Mouse (Mus musculus) ES-CJ7 (cell line): ENCODE data around the gene Stk10.

ENCODE experiments used
- DNase-seq: peaks from one replicate; pipeline ENCODE4 v3.0.0; 2011; ENCODE audit warnings: low read depth, low spot score

Stk10 gene

DNA sequence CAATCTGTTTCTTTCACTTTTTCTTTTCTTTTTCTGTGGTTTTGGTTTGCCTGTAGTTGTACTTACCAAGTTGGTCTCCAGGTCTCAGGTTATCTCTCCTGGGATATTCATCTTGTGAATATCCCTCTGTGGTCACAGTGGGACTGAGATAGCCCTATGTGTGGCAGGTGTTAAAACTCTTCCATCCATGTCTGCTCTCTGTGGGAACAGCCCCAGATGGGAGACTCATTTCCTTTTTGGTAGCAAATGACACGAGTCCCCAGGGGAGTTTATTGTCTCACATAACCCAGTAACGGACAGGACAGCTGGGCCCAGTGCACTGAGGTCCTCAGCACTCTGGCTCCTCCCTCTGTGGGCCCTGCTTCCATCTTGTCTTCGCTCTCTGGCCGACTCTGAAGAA, 17.0 kb downstream of the Stk10 start:
- DNase-seq, result no peak

- no peak for DNase-seq
These were observed 18.0 kb downstream of the Stk10 start for GRCm38 (mm10) chr11:32551056-32551455.

DNA sequence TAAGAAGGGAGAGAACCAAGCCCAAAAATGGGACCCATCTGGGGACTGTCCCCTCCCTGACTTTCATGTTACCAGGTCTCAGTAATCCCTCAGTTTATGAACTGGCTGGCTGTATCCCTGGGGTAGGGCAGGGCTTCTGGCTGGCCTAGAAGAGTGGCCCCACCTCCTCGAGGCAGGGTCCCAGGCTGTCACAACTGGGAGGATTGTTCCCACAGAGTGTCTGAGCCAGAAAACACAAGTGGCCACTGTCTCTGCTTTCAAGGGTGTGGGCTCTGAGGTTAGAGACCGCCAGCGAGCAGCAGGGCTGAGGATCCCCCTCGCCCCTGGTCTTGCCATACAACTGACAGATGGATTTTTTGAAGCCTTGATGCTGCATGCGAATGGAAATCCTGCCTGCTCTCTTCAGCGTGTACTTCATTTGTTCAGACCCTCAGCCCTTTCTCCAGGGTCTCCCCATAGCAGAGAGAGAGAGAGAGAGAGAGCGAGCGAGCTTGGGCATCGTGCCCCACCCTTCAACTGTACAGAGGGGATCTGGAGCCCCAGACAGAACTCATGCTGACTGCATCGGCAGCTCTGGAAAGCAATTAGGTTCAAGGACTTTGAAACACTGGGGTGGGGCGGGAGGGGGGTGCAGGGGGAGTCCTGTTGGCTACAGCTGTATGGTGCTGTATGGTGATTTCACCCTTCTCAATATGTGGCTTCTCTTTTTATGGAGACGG, 18.6 kb downstream of the Stk10 start:
- DNase-seq, result no peak

DNA sequence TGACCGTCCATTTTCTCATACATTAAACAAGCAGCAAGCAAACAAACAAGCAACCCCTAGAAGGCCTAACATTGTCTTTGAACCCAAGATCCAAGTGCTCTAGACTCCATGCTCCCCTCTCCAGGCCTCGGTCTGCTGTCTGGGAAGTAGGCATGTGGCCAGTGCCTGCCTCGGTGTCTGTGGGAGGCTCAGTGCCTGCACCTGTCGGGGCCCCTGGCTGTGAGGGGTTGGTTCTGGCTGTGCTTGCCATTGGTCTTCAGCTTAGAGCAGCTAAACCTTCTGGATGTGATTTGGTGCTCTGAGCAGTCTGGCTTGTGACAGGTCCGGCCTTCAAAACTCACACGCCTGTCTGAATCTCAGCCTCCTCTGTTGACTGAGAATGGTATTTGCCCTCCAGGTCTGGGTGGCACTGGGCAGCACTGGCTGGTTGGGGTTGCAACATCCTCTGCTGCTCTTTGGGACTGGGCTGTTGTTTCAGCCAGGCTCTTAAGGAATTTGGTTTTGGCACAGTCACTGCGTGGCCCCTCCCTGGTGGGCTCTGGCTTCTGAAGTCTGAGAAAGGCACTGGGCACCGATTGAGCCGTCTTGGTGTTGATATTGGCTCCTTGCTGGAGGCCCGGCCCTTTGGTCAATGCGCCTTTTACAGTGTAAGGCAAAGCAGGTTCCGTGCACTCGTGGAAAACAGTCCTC, 19.4 kb downstream of the Stk10 start:
- DNase-seq, result no peak

- no peak for DNase-seq
These were observed 20.4 kb downstream of the Stk10 start for GRCm38 (mm10) chr11:32553311-32554140.

DNA sequence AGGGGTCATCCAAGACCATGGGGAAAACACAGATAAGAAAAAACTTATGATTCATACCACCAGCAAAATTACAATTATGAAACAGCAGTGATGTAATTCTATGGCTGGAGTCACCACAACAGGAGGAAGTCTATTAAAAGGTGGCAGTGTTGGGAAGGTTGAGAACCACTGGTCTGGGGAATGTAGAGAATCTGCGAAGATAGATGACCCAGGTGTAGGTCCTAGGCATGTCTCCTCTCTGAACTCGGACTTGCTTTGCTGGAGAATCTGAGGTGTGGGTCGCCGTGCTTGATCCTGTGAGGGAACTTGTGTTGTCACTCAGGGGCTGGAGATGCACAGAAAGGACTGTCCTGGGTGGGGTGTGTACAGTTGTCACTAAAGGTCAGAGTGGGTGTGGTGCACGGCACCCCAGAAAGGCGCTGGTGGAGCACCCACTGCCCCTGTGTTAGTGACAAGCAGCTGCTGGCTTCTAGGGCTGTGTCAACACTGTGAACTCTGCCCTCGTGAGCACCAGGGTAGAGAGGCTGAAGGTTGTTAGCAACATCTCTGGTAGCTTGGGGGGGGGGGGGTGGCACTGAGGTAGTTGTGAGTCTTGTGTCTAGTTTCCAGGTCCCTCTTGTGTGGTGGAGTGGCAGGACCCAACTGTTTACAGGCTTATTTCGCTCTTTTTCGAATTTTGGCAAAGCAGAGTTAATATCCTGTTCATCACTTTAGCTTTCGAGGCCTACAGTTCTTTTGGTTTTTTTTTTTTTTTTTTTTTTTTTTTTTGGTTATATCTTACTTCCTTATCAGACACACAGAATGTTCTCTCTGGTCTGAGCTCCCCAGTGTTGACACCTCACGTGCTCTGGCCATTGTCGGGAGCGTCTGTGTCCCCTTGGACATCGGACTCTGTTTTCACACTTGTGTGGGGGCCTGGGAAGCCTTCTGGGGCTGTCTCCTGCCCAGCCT, 21.3 kb downstream of the Stk10 start:
- DNase-seq, result no peak

DNA sequence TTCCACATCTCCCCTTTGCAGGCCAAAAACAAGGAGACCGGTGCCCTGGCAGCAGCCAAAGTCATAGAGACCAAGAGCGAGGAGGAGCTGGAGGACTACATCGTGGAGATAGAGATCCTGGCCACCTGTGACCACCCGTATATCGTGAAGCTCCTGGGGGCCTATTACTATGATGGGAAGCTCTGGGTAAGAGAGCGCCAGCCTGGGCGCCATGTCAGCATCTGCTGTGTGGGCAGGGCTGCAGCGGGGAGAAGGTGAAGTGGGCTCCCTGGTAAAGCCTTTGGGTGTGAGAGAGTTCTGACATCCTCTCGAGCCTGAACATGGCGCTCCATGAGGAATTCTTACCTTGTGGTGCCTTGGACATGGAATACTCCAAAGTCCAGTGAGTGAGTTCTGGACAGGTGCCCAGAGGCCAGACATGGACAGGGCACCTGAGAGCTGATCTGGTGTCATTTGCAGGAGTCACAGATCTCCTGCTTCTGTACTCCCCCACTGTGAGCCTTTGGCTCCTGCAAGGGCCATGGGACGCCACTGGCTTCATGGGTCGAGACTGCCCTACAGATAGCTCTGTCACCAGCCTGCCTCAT, 22.1 kb downstream of the Stk10 start:
- no peak for DNase-seq

DNA sequence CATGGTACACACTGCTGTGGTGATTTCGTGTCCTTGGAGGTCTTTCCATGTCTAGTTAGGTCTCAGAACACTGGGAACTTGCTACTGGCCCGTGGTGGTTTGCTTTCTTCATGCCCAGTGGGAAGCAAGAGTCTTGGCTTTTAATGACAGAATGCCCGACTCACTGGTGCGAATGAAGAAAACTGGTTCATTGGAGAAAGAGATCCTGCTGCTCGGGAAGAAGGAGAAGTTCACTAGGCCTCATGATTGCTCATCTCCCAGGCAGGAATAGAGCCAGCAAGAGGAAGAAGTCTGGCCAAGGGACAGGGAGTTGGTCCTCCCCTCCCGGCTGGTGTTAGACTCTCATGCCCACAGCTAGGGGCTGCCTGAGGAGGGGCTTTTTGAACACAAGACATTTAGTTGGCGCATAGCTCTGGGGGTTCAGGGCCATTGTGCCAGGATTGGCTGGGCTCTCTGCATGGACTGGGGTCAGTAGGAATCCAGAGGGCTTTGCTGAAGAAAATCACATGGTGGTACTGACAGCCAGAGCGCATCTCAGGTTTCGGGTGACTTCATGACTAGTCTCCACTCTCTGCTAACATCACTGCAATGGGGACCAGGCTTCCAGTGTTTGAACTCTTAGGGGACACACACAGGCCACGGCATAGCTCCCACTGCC, 23.4 kb downstream of the Stk10 start:
- no peak for DNase-seq

- no peak for DNase-seq
These were observed 24.9 kb downstream of the Stk10 start for GRCm38 (mm10) chr11:32558026-32558425.

GRCm38 (mm10) chr11:32558677-32559076, 25.6 kb downstream of the Stk10 start:
- no peak for DNase-seq

DNA sequence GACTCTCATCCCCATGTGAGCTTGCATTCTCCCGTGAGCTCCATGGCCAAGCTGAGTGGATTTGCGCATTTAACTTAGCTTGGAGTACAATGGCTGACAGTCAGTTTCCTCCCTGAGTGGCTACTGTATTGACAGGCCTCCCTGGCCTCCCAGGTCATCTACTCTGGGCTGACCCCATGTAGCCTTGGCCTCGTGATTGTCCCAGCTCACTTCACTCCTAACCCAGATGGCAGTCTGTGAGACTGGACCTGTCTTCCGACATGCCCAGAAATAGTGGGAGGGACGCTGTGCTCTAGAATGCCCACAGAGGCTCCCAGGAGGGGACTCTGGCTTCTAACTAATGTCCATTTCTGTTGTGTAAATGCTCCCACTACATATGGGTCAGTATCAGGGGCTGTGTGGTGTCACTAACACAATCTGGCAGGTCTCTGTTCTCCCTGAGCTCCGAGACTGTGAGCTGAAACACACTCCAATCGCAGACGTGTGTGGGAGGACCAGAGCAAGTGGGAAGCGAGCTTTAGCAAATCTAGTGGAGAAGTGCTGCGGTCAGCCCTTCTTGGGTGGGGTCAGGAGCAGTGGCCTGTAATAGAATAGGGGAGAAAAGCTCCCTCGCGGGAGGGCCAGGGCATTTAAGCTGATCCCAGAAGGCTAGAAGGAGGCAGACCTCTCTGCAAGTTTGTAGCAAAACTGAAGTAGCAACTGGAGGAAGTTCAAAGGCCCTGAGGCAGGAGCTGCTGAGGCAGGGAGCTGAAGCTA, 27.1 kb downstream of the Stk10 start:
- no peak for DNase-seq

DNA sequence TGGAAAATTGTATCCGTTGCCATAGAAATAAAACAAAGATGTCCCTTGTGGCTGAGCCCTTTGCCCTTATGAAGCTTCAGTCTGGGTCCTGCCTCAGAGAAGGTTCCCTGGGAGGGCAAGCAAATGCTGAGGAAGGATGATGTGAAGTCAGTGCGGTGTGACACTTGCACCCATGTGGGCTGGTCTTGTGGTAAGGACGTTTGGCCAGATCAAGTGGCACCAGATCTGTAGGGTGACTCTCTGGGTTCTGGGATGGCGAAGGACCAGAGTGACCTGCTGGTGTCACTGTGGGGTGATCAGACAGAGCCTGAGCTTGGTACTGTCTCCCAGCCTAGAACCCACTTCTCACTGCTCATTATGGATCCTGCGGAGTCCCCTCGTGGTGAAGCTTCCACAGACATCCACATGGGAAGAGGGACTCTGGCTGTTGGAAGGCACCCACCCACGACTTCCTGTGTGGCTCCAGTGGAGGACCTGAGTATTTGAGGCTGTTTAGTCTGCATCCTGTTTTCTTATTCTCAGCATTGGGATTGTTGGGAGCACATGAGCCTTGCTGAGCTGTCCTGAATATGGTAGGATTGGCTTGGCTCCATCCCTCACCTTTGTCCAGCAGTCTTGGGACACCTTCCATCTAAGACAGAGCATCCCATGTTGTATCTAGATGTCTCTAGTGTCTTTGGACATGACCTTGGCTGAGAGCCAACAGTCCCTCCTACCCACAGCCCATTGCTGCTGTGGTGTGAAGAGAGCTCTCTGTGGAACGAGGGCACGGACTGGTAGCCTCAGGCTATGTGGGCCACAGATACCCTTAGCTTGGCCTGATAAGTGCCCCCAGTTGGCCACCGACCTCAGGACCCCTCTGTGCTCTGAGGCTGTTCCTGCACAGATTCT, 28.6 kb downstream of the Stk10 start:
- no peak for DNase-seq

DNA sequence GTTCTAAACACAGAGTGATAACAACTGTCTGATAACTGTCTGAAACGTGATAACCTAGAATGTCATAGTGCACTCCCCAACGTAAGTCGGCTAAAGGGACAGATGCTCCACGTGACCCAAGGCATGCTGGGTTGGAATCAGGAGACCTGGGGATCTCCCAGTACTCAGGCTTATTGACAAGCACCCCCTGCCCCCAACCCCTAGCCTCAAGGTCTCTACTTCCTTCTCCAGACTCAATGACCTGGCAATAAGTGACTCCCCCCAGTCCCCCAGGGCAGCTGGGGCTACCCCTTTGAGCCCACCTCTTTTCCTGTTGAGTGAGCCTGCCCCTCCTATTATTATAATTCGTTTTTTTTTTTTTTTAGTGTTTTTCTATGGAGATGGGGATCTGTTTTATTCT, 29.6 kb downstream of the Stk10 start:
- DNase-seq, result no peak

DNA sequence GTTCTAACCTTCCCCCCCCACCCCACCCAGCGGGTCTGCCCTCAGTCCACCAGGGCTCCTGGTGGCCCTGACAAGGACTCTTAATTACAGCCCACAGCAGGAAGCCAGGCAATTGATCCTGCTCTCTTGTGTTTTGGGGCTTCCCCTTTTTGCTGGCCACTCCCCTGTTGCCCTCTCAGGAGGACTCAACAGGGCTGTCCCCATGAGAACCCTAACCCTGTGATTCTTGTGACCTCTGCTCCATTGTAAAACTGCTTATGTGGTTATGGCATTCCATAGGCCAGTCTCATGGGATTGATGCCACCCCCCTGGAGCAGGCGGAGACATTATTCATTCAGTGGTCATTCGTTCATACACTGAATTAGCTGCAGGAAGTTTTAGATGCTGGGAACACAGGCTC, 30.6 kb downstream of the Stk10 start:
- no peak for DNase-seq

- no peak for DNase-seq
These were observed 31.5 kb downstream of the Stk10 start for GRCm38 (mm10) chr11:32564629-32565028.

GRCm38 (mm10) chr11:32565088-32565487, 32.0 kb downstream of the Stk10 start:
- DNase-seq, result no peak

- DNase-seq, result no peak
These were observed 33.1 kb downstream of the Stk10 start for GRCm38 (mm10) chr11:32566184-32566583.

GRCm38 (mm10) chr11:32567000-32567855, 34.1 kb downstream of the Stk10 start:
- DNase-seq, result no peak
